Mouse (Mus musculus): ENCODE data around the gene Has3.

- TF ChIP-seq TAL1 (conservative IDR thresholded peaks at IDR 0.05; ENCODE audit: low read depth, low read length): no peak
- TF ChIP-seq CTCF (IDR thresholded peaks at IDR 0.05; ENCODE audit: low read depth, low read length): no peak
- TF ChIP-seq GATA1 (IDR thresholded peaks at IDR 0.05; ENCODE audit: borderline replicate concordance, low read length): no peak
- no peak for TF ChIP-seq POLR2AphosphoS5 (IDR thresholded peaks at IDR 0.05; ENCODE audit: insufficient replicate concordance, low read depth, low read length)
- TF ChIP-seq GATA2 (IDR thresholded peaks at IDR 0.05; ENCODE audit: borderline replicate concordance, low read depth, low read length): no peak
These were observed 2.5 kb downstream of the Has3 start for GRCm38 (mm10) chr8:106872454-106873034.
